Mouse (Mus musculus): ENCODE measurements around the gene 5031439G07Rik. TPM values are rescaled to one million over a fixed set of nuclear protein-coding genes. Genes with fewer than 3 reads are reported as not detected.

5031439G07Rik gene
- polyA plus RNA-seq, 1 experiment from 2014 or later = 4.3 TPM

DNA sequence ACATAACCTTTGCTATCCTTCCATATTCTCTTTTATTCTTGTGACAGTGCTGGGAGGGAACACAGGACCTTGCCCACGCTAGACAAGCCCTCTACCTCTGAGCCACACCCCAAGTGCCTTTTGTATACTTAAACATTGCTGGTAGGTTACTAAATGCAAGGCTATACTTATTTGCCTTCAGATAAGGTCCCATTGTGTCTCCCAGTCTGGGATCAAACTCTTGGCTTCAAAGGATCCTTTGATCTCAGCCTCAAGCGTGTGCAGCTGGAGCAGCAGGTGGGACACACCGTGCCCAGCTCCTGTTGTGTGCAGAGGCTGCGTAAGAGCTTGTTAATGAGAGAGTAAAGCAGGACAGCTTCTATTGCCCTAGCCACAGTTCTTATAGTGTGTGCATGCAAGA is 39.4 kb upstream of the 5031439G07Rik start:
- DNase-seq (ENCODE audit: low spot score) (no peak), ATAC-seq (no peak)
- Histone ChIP-seq H3K9ac (replicated peaks; ENCODE audit: low read depth) (no peak overlapping the region), H3K36me3 (ENCODE audit: insufficient read depth, low read length) (no peaks in the 10 kb centered on the region), H3K27ac (ENCODE audit: low read length) (no peak overlapping the region), H3K4me3 (ENCODE audit: low read depth, low read length) (no peak overlapping the region), H3K4me2 (replicated peaks; ENCODE audit: low read depth, low read length) (no peak overlapping the region), H3K9me3 (ENCODE audit: low read length) (no peaks in the 10 kb centered on the region), H3K4me1 (ENCODE audit: insufficient read depth, low read depth, low read length) (no peaks in the 10 kb centered on the region), H3K27me3 (replicated peaks; ENCODE audit: insufficient read depth, low read length) (no peaks in the 10 kb centered on the region)
- TF ChIP-seq CTCF (IDR thresholded peaks at IDR 0.05) = no peak
- TF ChIP-seq EP300 (IDR thresholded peaks at IDR 0.05) = no peak
- WGBS = 42% methylated on average over 4 of the region's 4 CpGs

DNA sequence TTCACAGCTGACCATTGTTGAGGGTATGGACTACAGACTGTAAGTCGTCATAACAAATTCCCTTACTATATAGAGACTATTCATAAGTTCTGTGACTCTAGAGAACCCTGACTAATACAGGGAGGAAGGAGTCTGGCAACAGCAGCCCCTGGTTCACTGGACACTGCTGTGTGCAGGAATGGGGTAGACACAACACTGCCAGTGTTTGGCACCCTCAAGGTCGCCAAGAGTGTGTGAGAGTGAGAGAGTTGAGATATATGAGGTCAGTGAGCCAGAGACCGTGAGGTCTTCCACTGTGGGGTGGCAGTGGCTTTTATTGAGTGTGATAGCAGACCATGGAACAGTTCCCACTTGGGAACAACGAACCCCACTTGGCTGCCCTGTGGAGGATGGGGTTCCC is 37.8 kb upstream of the 5031439G07Rik start:
- H3K4me1 ChIP-seq (ENCODE audit: insufficient read depth, low read depth, low read length) = no peaks in the 10 kb centered on the region
- H3K27me3 ChIP-seq (replicated peaks; ENCODE audit: insufficient read depth, low read length) = no peaks in the 10 kb centered on the region
- no peak overlapping the region for H3K27ac ChIP-seq (ENCODE audit: low read length)
- H3K4me2 ChIP-seq (replicated peaks; ENCODE audit: low read depth, low read length) = no peak overlapping the region
- DNase-seq (ENCODE audit: low spot score) = no peak
- H3K4me3 ChIP-seq (ENCODE audit: low read depth, low read length) = no peak overlapping the region
- peak; percentile 28 for ATAC-seq
- no peaks in the 10 kb centered on the region for H3K9me3 ChIP-seq (ENCODE audit: low read length)
- WGBS = 74% methylated on average over 4 of the region's 4 CpGs
- TF ChIP-seq CTCF (IDR thresholded peaks at IDR 0.05) (no peak), EP300 (IDR thresholded peaks at IDR 0.05) (no peak)
- H3K9ac ChIP-seq (replicated peaks; ENCODE audit: low read depth) = no peak overlapping the region
- H3K36me3 ChIP-seq (ENCODE audit: insufficient read depth, low read length) = no peaks in the 10 kb centered on the region

DNA sequence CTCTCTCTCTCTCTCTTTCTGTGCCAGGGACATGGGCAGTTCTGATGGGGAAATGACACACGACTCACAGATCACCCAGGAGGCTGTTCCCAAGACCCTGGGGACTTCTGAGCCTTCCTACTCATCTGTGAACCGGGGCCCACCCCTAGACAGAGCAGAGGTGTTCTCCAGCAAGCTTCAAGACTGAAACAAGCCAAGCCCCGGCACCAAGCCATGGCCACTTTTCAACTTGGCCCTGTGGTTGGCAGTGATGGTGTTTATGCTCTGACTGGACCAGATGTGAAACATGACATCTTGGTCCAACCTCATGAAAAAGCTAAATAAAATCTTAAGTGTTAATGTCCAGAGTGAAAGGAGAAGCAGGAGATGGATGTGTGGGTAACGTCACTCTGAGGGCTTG is 33.9 kb upstream of the 5031439G07Rik start:
- Histone ChIP-seq H3K27ac (ENCODE audit: low read length) (no peak overlapping the region), H3K4me1 (ENCODE audit: insufficient read depth, low read depth, low read length) (no peaks in the 10 kb centered on the region), H3K36me3 (ENCODE audit: insufficient read depth, low read length) (no peaks in the 10 kb centered on the region), H3K9ac (replicated peaks; ENCODE audit: low read depth) (no peak overlapping the region), H3K4me3 (ENCODE audit: low read depth, low read length) (no peak overlapping the region), H3K9me3 (ENCODE audit: low read length) (no peaks in the 10 kb centered on the region), H3K4me2 (replicated peaks; ENCODE audit: low read depth, low read length) (no peak overlapping the region), H3K27me3 (replicated peaks; ENCODE audit: insufficient read depth, low read length) (no peaks in the 10 kb centered on the region)
- no peak for TF ChIP-seq CTCF (IDR thresholded peaks at IDR 0.05)
- TF ChIP-seq EP300 (IDR thresholded peaks at IDR 0.05) = no peak
- 63% methylated on average over 4 of the region's 4 CpGs for WGBS
- ATAC-seq = peak; percentile 47
- DNase-seq (ENCODE audit: low spot score) = no peak

DNA sequence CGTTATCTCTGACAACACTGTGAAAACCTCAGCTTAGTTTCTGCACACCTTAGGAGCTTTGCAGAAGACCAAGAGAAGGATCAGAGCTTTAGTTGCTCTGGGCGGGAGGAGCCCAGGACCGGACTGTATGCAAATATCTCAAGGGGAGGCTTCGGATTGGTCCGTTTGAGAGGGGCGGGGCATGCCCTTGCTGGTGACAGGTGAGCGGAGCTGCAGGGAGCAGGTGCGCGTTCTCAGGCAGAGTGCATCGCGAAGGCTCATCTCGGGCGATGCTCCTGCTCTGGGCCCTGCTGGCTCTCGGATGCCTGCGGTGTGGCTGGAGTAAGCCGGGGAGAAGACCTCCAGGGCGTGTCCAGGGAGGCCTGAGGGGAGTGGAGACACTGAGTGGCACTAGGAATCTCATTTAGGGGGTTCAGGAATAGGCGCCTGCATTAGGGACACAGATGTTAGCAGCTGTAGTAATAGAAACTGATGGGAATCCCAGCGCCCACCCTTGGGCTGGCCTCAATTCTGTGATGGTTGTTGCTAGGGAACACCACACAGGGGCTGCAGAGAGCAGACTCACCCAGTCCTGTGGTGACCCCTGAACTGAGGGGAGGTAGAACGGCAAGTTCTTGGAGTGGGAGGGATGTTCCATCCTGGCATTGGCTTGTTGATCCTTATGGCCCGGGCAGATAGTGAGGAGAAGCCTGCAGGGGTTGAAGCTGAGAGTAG is 28.8 kb upstream of the 5031439G07Rik start, which contains the start of gene Upk3a:
Gene Upk3a, plus strand, starts transcription at position 191 of the 714 bp plus-strand sequence.
- H3K36me3 ChIP-seq (ENCODE audit: insufficient read depth, low read length) = no peaks in the 10 kb centered on the region
- 11% methylated on average over 21 of the region's 21 CpGs for WGBS
- ATAC-seq (peak; percentile 80), DNase-seq (ENCODE audit: low spot score) (peak; percentile 78)
- no peak within 1 kb of the TSS for H3K27ac ChIP-seq (ENCODE audit: low read length)
- no peak within 1 kb of the TSS for H3K4me3 ChIP-seq (ENCODE audit: low read depth, low read length)
- H3K9ac ChIP-seq (replicated peaks; ENCODE audit: low read depth) = no peak within 1 kb of the TSS
- H3K4me1 ChIP-seq (ENCODE audit: insufficient read depth, low read depth, low read length) = no peaks in the 10 kb centered on the region
- TF ChIP-seq EP300 (IDR thresholded peaks at IDR 0.05) (no peak), CTCF (IDR thresholded peaks at IDR 0.05) (no peak)
- H3K9me3 ChIP-seq (ENCODE audit: low read length) = no peaks in the 10 kb centered on the region
- no peak within 1 kb of the TSS for H3K4me2 ChIP-seq (replicated peaks; ENCODE audit: low read depth, low read length)
- no peaks in the 10 kb centered on the region for H3K27me3 ChIP-seq (replicated peaks; ENCODE audit: insufficient read depth, low read length)

DNA sequence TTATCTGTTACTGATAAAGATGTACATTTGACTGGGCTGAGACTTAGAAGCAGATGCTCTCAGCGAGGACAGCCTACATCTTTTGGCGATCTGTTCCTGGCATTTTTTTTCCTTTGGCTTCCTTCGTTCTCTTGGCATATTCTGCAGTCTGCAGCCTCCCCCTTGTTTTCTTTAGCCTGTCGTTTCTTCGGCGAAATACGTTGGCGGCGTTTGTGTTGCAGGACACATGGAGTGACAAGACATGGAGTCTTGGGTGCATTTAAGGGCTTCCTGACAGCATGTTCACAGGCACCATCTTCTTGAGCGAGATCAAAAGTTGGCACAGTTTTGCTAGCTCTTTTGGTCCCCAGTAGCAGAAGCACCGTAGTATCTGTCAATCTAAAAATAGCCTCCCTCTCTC is 27.4 kb upstream of the 5031439G07Rik start:
- Histone ChIP-seq H3K27me3 (replicated peaks; ENCODE audit: insufficient read depth, low read length) (no peaks in the 10 kb centered on the region), H3K4me1 (ENCODE audit: insufficient read depth, low read depth, low read length) (no peaks in the 10 kb centered on the region), H3K4me2 (replicated peaks; ENCODE audit: low read depth, low read length) (no peak overlapping the region), H3K36me3 (ENCODE audit: insufficient read depth, low read length) (no peaks in the 10 kb centered on the region), H3K4me3 (ENCODE audit: low read depth, low read length) (no peak overlapping the region), H3K27ac (ENCODE audit: low read length) (no peak overlapping the region), H3K9ac (replicated peaks; ENCODE audit: low read depth) (no peak overlapping the region), H3K9me3 (ENCODE audit: low read length) (no peaks in the 10 kb centered on the region)
- WGBS = 53% methylated on average over 11 of the region's 11 CpGs
- DNase-seq (ENCODE audit: low spot score) (peak; percentile 35), ATAC-seq (no peak)
- TF ChIP-seq EP300 (IDR thresholded peaks at IDR 0.05) (no peak), CTCF (IDR thresholded peaks at IDR 0.05) (no peak)

DNA sequence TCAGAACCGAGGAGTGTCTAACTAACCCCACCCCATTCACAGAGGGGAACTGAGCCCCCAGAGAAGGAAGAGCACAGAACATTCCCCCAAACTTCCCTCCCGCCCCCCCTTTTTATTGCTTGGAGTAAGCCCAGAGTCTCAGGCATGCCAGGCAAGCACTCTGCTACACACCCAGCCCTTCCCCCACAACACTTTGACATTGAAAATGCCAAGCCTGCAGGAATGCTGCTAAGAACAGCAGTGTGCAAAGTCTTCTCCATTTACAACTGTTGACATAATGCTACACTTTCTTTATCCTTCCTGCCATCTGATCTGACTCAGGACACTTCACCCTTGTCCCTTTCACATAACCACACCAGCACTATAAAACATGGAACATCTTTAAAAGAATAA is 24.3 kb upstream of the 5031439G07Rik start:
- Histone ChIP-seq H3K27me3 (replicated peaks; ENCODE audit: insufficient read depth, low read length) (no peaks in the 10 kb centered on the region), H3K36me3 (ENCODE audit: insufficient read depth, low read length) (no peaks in the 10 kb centered on the region), H3K9ac (replicated peaks; ENCODE audit: low read depth) (no peak overlapping the region), H3K4me3 (ENCODE audit: low read depth, low read length) (no peak overlapping the region), H3K9me3 (ENCODE audit: low read length) (no peaks in the 10 kb centered on the region), H3K4me1 (ENCODE audit: insufficient read depth, low read depth, low read length) (no peaks in the 10 kb centered on the region), H3K4me2 (replicated peaks; ENCODE audit: low read depth, low read length) (peak overlapping the region; percentile 34), H3K27ac (ENCODE audit: low read length) (peak overlapping the region; percentile 65)
- WGBS = 21% methylated on average over 2 of the region's 2 CpGs
- DNase-seq (ENCODE audit: low spot score) (peak; percentile 67), ATAC-seq (peak; percentile 70)
- no peak for TF ChIP-seq CTCF (IDR thresholded peaks at IDR 0.05)
- no peak for TF ChIP-seq EP300 (IDR thresholded peaks at IDR 0.05)
